Mouse (Mus musculus) urinary bladder, adult 18-20 months (tissue): ENCODE measurements around the gene BC035044.
"Not testable (repeated sequence)": the region's sequence is repeated elsewhere in the genome, so short reads cannot be mapped to it uniquely, and the experiment has no call there.

Experiments used
- DNase-seq, 2 experiments: peaks; one replicate each; pipeline ENCODE4 v3.0.0; 2022; ENCODE audit warnings: low spot score in 2 of 2, mixed read lengths in 2 of 2

Gene BC035044

DNA sequence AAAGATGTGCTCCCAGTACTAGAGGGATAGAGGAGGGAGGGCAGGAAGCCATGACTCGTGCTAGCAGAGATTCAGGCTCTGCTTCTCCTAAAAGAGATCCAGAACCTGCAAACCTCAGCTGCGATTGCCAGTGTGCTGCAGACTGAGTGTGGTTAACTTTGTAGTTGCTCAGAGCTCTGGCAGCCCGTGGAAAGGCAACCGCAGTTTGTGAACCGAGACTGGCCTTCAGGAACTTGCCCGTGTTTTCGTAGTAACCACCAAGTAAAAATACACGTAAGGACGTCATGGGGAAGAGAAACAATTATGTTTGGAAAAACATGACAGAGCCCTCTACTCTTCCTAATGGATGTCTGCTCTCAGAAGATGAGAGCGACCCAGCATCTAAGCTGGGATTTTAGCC, 57.9 kb downstream of the BC035044 start:
- DNase-seq, result no peak

DNA sequence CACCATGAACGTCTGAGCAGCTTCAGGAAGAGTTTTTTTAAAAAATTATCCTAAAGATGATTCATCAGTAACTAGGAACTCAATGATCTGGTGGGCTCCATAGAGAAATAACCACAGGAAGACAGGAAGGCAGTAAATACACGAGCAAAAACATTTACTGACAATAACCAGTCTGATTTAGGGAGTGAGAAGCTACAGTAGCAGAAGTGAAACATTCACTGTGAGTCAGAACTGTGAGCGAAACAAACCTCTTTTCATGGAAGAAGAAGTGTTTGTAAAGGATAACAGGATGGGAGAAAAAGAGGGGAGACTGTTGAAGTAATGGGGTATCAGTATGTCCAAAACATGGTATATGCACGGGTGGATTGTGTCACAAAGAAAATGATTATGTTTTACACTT, 61.1 kb downstream of the BC035044 start:
- DNase-seq, result no peak

DNA sequence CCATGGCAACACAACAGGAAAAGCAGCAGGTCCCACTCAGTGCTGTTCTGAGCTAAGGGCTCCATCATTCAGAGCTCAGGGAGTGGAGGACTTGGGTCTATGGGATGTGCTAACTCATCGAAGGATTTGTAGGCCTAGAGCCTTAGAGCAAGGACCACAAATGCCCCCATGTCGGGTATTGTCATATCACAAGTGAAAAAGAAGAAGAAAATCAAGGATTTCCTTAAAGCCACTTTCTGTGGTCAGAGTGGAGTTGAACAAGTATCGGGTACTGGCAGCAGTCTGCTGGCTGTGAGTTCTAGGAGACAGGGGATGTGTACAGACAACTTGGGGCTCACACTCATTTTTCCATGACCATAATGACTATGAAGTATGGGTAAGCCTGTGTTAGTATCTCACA, 64.1 kb downstream of the BC035044 start:
- DNase-seq, result no peak

DNA sequence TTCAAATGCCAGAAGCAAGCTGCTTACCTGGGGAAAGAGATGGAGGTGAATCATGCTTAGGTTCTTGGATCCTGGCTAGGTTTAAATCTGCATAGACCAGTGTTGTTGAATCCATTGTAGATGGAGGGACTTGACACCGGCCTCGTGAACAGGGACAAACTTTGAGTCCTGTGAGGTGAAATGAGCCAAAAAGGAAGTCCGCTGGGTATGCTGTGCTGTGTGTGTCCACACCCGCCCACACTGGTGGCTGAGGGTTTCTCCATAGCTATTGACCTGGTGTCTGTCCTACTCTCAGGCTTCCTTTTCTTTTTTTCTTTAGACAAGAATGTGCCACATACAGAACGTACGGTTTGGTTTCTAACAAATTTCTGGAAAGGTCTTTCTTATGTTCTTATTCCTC, 64.8 kb downstream of the BC035044 start, which contains the start of the genes Gm44511 and Klrb1b:
Gm44511 (minus strand) TSS at position 184 of the 400 bp plus-strand sequence.
Klrb1b (minus strand) TSS at position 200 of the 400 bp plus-strand sequence.
- no peak for DNase-seq

DNA sequence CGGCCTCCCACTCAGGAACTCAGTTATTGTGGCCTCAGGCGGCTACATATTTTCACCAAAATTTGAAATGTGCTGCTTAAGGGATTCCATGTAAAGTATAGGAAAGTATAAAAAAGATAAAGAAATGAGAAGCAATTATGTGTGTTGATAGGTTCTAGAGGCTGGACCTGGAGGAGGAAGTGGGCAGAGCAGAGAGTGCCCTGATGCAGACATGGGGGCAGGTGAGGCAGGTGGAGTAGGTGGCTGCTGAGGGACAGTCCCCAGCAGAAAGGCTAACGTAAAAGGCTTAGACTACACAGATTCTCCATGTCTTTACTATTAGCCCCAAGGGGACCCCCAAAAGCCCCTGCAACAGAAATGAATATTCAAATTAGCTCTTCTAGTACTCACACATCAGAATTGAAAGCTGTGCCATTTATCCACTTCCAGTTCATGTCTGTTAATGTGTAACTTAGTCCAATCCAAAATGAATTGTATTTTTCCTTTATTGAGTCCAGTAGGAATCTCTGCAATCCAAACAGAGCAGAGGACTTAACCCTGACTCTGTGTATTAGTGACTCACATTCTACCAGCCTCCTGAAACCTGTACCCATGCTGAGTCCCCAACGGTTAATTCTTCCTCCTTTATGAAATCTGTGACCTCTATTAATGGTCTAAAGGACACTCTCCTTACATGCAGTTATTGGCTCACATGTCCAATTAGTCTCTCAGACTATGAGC, 72.7 kb downstream of the BC035044 start:
- DNase-seq, result no peak

DNA sequence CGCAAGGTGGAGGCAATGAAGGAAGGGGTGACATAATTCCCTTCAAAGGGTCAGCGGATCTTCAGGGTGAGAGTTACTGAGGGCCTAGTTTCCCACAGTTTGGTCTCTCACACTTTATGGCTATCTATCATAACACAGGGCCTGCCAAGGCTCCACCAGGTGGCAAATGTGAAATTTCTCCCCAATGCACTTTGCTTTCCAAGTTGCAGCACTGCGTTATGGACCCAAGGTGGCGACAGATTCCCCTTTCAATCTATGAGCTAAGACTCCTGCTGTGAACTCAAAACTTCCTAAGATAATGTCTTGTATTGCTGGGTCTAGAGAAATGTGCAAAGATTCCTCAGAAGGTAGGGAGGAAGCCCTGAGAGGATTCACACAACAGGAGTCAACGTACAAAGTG, 82.4 kb downstream of the BC035044 start:
- no peak for DNase-seq

DNA sequence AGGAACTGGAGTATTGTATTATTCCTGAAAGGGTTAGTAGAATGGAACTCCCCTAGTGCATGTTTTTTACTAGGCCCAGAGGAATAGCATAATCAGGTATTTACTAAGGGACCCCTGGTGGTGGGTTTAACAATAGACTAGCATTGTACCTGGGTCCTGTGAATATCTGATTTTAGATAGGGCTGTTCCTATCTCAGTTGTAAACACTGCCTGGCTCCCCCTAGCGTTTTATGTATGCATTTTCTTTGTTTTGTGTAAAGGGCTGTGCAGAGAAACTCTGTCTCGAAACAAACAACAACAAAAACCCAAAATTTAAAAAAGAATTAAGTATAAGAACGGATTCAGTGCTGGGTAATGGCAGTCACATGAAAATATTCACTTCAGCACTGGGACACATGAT, 83.9 kb downstream of the BC035044 start:
- DNase-seq, result no peak

DNA sequence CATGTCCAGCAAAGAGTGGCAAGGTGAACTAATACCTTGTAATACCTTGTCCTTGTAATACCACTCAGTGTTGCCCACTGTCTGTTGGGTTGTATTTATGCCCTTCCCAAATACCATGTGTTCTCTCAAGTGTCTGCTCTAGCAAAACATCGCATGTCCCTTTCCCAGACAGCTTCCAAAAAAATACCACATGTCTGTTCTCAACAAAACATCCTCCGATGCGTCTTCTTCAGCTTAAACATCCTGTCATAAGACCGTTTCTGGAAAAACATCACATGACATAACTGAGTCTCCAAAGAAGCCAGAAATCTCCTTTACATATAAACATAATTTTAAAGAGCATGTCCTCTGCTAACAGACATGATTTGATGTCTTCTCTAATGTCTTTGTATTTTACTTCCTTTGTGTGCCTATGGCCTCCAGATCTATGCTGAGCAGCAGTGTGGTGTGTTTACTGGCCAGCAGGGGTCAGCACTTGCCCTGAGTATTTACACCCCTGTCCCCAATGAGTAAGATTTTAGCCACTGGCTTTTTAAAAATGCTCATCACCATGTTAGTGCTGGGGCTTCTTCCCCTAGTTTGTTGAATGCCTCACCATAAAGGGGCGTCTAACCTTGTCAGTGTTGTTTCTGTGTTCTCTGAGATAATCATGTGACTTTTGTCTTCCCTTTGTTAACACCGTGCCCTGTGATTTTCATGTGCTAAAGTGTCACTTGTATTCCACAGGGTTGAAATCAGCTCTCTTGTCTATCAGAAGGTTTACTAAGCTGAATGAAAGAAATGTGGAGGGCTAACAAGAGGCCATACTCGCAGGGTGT, 85.9 kb downstream of the BC035044 start:
- DNase-seq, result peak; percentile 17 to 26

DNA sequence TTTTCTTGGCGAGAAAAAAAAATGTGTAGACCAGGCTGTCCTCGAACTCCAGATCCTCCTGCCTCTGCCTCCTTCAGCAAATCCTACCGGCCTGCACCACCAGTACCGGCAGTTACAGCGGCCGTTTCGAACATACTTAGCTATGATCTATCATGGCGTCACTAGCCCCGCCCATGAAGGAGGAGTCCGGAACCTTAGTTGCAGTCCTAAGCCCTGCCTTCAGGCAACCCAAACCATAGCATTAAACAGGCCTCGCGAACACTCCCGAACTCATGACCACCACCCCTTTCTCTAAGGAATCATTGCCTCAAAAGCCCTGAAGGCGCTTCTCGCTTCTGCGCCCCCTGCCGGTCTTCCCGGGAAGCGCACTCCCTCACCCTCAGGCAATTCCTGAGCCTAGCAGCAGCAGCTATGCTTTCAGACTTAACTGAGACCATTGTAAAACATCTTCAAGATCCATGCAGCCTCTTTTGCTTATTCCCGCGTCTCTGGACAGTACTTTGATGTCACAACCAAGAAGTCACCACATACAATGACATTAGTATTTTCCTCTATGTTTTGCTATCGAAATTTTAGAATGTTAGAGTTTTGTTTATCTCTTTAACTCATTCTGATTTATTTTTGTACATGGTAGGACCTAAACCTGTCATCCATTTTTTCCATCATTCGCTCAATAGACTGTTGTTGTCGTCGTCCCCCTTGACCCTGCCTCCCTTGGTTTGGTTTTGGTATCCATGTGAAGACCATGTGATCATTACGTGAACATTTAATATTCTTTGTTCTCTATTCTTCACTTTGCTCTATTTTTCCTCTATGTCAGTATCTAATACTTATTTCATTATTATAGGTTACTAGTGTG, 87.7 kb downstream of the BC035044 start:
- DNase-seq, result peak; percentile 89 to 92

DNA sequence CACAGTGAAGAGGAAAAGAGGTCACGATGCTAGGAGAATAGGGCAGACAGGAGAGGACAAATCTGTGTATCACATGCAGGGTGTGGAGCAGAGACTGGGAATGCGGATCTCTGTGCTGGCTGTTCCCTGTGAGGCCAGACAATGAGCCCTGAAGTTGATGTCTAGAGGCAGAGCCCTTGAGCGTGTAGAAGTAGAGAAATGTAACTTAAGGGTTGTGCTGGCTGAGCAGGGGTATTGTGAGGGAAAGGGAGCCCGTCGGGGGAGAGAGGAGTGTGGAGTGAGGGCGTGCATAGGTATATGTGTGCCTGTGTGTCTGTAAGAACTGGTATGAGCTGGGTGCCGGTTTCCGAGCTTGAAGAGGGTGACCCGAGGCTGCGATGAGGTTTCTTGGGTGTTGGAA, 88.4 kb downstream of the BC035044 start:
- peak in 1 of 2 experiments; percentile 42 for DNase-seq

DNA sequence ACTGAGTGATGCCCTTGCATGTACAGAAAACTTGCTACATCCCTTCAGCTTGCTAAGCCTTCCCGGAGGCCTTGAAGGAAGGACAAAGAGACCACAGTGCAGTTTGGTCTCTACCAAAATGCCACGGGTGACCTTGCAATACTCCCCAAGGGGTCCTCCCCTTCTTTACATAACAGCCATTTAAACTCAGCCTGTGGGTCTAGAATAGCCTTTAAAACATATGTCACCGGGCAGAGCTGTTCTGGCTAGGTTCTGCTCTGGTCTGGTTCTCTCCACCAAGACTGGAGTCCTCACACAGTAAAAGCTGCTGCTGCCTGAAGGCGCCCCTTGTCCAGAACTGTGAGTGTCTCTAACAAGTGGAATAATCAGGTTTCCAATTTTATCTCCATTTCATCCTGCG, 90.2 kb downstream of the BC035044 start:
- not testable (repeated sequence) for DNase-seq

DNA sequence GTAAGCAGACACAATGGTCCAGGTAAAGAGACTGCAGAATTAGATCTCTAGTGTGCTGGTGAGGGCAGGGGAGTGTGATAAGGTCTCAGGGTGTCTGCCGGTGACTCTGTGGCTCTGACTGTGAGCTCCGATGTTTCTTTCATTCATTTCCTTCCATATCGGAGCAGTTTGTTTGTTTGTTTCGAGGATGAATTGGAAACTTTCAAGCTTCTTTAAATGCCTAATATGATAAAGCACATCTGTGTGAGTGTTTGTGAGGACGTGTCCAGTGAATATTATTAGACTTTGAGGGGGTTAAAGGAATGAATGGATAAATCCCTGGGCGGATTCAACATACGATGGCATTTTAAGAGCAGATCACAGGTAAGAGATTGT, 91.0 kb downstream of the BC035044 start:
- DNase-seq, result no peak

DNA sequence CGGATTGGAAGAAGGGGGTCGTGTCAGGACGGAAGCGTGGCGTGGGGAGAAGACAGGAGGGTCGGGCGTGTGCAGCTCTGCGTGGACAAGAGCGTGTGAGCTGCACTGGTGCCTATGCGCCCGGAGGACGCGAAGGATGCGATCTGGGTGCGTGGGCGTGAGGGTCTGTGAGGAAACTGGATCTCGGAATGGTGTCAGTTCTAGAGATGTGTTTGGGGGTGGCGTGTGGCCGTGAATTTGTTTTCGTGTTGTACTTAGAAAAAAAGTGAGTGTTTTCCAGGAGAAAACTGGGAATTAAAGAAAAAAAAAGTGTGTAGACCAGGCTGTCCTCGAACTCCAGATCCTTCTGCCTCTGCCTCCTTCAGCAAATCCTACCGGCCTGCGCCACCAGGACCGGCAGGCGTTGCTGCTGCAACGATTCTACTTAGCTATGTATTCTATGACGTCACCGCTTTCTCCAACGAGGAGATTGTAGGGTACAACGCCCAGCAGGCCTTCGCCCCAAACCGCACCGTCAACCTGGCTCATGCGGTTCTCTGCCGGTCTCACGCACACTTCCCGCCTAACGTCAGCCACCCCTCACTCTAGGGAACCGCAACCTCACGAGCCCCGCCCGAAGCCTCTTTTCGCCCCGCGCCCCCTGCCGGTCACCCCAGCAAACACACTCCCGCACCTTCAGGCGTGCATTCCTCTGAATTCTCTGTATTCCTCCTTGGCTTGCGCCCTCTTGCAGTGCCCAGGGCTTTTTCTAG, 91.6 kb downstream of the BC035044 start:
- DNase-seq, result peak; percentile 77 to 89
